Mouse (Mus musculus) lung, postnatal 25 days (tissue): ENCODE data around the gene Pip5k1a.
"Not testable (repeated sequence)": the region's sequence is repeated elsewhere in the genome, so short reads cannot be mapped to it uniquely, and the experiment has no call there.

ENCODE experiments used
- DNase-seq: peaks from one replicate; pipeline ENCODE4 v3.0.0; 2022; ENCODE audit warnings: low spot score

Pip5k1a gene

GRCm38 (mm10) chr3:95042166-95042837 is 64.4 kb downstream of the Pip5k1a start, which contains the start of gene Psmd4:
Gene Psmd4, minus strand, starts transcription at chr3:95042614.
- peak; percentile 99 for DNase-seq

DNA sequence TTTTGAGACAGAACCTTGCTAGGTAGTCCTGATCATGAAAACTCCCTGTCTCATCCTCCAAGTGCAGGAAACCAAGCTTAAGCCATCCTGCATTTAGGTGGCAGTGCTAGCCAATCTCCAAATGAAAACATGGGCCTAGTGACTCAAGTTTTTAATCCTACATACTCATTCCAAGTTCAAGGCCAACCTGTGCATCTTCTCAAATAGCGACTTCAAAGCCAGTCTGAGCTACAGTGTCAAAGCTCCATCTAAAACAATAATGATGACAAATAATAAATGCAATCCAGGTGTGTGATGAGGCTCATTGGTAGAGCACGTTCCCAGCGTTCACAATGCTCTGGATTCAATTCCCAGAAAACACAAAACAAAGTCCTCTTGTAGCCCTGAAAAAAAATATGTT is 65.1 kb downstream of the Pip5k1a start:
- no peak for DNase-seq

GRCm38 (mm10) chr3:95029953-95030352 is 76.8 kb downstream of the Pip5k1a start:
- no peak for DNase-seq

DNA sequence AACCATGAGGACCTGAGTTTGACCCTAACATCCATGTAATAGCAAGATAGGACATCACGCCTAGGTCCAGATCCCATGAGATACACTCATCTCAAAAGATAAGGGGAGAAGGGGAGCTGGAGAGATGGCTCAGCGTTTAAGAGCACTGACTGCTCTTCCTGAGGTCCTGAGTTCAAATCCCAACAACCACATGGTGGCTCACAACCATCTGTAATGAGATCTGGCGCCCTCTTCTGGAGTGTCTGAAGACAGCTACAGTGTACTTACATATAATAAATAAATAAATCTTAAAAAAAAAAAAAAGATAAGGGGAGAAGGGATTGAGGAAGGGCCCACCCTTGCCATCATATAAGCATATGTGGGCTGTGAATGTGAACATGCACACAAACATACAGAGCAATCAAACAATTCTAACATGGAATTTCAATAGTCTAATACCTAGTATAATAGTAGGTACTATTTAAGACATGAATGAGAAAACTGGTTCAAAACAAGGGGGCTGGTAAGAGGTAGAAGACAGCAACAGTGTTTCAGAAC is 77.4 kb downstream of the Pip5k1a start:
- not testable (repeated sequence) for DNase-seq

DNA sequence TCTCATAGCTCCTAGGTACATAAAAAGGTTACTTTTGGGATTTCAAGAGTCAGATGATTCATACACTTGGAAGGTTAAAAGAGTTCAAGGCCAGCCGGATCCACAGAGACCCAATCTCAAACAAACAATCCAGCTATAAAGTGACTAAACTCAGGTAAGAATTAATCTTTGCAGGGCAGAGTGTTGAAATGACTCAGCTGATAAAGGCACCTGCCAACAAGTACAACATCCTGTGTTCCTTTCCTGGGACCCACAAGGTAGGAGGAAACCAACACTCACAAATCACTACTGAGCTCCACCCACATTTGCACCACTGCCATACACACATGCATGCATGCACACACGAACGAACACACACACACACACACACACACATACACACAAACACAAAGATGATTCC is 78.1 kb downstream of the Pip5k1a start:
- DNase-seq: peak; percentile 14

GRCm38 (mm10) chr3:95027701-95028100 is 79.0 kb downstream of the Pip5k1a start:
- peak; percentile 9 for DNase-seq

DNA sequence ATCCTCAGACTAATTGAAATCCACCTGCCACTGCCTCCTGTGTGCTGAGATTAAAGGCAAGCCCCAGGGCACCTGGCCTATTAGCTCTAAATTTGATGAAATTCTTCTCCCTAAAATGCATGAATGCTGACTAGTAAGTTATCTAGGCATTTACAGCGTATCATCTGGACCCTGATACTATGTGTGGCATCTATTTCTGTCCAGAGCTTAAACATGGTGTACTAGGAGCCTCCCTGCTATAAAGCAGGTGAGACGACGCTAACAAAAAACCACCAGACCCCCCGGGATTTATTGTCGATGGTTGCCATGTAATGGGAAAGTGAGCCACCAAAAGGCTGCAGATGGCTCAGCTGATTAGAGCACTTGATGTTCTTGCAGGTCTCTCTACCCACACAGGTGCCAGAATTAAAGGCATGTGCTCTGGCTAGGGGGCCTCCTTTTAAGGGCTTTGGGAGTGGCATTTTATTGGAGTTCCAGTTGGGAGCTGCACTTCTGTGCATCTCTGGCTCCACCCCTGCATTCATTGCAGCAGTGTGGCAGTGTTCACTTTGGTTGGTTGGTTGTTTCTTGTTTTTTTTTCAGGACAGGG is 79.6 kb downstream of the Pip5k1a start:
- DNase-seq: no peak

- DNase-seq: no peak
Observed at GRCm38 (mm10) chr3:95025202-95025601, 81.5 kb downstream of the Pip5k1a start.

DNA sequence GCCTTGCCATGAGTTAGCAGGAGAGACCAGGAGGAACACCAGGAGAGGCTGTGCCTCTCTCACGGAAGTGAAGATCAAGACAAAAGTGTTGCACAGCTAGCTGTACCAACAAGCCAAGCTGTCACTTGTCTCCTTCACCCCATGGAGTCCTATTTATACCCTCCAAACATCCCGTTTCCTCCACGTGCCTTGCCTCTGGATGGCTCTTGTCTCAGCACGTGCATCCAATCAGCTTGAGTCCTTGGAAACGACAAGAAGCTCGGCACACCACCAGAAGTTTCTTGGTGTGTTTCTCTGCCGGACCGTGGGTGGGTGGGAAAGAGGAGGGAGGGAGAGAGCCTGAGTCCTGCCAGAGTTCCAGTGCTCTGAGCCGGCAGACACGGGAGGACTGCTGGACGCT is 82.2 kb downstream of the Pip5k1a start:
- peak; percentile 74 for DNase-seq

DNA sequence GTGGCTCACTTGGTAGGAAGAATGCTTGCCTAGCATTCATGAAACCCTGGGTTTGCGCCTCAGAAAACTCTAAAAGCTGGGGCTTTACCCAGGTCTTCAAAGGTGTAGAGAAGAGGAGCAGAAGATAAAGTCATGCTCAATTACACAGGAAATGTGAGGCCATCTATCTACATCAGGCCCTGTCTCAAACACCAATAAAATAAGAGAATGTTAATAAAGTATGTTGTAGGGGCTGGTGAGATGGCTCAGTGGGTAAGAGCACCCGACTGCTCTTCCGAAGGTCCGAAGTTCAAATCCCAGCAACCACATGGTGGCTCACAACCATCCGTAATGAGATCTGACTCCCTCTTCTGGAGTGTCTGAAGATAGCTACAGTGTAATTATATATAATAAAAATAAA is 85.8 kb downstream of the Pip5k1a start:
- DNase-seq: not testable (repeated sequence)

- DNase-seq: peak; percentile 7
Observed at GRCm38 (mm10) chr3:95018741-95019140, 88.0 kb downstream of the Pip5k1a start.

DNA sequence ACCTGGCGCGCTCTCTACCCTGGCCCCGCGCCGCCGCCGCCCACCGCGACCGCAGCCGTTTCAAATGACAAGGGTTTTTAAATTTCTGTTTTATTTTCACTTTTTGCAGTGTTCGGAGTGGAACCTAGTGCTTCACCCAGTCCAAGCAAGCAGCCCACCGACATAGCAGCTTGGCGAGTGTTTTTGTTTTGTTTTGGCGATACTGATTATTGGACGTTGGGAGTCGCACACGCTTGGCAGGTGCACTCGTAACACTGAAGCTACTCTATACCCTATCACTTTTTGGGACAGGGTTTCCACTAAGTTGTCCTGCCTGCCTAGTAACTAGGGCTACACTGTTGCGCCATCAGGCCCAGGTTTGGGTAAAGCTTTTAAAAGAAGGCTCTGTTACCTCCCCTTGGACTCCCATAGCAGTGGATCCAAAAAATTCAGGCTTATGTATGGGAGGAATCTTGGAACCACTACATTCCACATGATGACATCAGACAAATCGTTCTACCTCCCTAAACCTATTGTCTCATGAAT is 90.1 kb downstream of the Pip5k1a start:
- no peak for DNase-seq

DNA sequence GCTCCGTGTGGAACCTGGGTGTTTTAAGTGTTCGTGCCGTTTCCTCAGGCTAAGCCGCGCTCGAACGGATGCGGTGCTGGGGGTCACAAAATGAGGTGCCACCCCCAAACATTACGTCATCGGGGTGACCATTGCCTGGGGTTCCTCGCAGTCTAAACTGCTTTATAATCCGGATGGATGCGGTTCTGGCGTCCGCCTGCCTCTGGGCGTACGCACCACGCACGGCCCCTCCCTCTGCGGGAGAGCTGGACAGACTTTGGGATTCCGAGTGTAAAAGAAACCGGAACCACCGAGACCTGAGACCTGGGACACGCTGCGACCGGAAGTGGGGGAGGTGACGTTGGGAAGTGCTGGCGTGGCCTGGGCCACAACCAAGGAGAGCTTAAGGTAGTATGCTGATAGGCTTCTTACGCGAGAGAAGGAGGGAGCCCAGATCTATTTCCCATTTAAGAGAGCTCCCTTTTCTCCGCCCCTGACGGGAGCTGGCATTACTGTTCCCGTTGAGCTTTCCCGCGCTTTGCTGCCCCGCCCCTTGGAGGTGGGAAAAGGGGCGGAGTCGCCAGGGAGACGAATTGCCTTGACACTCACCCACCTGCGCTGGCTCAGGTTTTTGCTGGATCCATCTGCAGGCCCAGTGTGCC is 90.7 kb downstream of the Pip5k1a start:
- DNase-seq: peak; percentile 95

DNA sequence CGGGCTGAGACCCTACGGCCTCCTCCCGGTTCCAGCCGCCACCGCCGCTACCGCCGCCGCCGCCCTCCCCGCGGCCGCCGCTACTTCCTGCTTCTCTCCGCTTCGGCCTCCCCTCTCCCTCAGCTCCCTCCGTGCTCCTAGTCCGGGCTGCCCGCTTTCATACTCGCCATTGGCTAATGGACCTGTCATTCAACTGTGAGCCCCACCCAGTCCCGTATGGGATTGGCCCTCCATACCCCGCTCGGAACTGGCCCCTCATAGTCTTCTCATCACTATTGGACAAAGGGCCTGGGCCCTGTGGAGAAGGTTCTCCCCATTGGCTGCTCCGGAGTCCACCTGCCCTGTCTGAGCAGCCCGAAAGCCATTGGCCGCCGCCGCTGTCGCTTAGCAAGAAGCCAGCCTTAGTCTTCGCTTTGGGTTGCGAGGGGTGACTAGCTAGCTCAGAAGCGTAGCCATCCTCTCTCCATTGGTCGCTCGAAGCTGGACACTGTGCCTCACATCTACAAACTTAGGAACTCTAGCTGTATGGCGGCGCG is 91.3 kb downstream of the Pip5k1a start, which contains the start of gene Zfp687:
Zfp687 (minus strand) TSS at position 112 of the 536 bp plus-strand sequence.
- peak; percentile 100 for DNase-seq

DNA sequence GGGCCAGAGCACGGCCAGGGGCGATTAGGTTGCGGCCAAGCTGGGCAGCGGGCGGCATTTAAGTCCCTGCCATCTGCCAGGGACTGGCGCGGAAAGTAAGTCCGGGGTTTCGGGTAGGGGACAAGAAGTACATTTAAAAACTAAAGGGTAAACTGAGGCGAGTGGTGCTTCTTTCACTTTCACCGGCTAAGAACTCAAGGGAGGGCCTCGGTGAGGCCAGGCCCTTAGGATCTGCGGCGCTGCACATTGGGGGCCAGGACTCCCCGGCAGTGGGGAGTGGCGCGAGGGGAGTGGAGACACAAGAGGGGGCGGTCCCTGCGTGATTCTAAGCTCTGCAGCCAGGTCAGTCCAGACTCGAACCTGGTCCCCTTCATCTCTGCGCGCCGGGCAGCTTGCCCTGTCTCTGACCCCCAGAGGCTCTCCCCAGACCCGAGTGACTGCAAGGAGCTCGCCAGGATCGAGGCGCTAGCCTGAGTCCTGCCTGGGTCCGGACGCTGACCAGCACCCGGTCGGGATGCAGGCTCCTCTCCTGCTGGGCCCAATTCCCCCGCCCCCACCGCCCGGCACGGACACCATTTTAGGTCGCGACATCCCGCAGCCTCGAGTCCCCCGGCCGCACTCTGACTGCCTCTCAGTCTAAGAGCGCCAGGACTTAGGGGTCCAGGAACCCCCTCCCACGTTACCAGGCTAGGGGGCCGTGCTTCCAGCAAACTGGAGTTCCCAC is 92.1 kb downstream of the Pip5k1a start:
- peak; percentile 46 for DNase-seq

DNA sequence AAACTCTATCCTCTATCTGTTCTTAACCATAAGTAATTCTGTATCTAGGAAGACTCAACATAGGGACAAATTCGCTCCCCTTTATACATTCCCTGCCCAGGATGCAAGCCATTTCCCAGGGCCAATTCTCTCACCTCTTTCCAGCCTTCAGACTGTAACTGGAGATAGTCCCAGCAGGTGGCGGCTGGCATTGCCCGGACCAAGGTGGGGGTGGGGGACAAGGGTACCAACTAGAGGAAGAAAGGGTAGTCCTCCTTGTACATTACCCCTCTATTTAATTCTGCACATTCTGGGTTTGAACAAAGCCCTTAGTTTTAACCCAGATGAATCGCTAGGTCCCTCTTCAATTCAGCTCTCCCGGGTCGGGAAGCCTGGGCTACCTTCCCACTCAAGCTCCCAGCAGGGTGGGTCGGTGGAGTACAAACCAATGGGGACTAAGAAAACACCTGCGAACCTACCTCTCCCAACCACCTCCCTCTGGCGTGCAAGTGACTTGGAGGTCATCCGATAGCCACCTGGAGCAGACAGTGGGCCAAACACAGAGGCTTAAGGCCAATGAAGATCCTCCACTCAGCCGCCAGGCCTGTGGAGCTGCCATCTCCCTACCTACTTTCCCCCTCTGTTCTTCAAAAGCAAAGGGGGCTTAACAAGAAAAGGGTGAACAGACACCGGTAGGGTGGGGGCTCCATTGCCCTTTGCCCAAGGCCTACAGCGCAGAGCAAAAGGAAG is 92.9 kb downstream of the Pip5k1a start:
- DNase-seq: peak; percentile 7

DNA sequence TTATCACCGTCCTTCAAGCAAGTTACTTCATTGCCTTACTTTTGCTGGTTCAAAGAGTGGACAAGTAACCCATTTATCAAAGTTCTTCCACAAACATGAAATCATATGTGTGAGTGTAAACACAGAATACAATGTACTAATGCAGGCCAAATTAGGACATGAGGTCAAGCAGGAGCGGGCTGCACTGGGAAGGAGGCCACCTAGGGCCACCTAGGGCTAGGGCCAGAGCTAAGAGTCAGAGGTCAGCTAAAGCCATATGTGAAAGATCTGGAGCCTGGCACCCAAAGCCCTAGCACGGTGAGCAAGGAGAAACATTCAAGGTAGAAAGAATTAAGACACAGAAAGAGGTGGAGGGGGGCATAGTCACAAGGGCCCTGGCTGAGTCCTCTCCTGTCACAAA is 93.7 kb downstream of the Pip5k1a start:
- DNase-seq: no peak

DNA sequence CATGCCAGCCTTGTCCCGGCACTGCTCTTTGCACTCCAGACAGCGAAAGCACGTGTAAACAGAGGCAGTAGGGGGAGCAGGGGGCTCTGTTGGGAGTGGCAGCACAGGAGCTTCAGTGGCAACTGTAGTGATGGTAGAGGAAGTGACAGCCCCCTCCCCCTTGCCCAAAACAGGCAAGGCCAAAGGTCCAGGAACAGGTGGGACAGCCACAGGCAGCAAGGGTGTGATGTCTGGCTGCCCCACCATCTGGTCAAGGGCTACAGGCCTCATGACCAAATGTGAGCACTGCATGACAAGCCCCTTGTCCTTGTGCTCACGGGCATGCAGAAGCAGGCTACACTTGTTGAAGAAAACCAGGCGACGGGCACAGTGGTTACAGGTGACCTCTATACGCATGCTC is 96.3 kb downstream of the Pip5k1a start:
- no peak for DNase-seq
